Mouse (Mus musculus) cortical plate, adult 2 months (tissue): ENCODE measurements at regions not wholly inside any gene's neighbourhood (a gene's known extent, or its start where the extent isn't known, plus 50 kb on each side); places are given as distances from the start of the nearest gene placed in this dataset.

Experiments used
- CTCF ChIP-seq: fragments of 200-500 bp; IDR thresholded peaks from 2 replicates; pipeline ENCODE4 v1.5.1; 2011; ENCODE audit warnings: mild to moderate bottlenecking, control low read depth, low read length; ENCODE audit not compliant: insufficient read depth; ENCODE audit errors: extremely low read depth
- POLR2A ChIP-seq: fragments of 200-500 bp; IDR thresholded peaks from 2 replicates; pipeline ENCODE4 v1.6.1; 2011; ENCODE audit warnings: mild to moderate bottlenecking, low read length, control low read depth; ENCODE audit not compliant: insufficient read depth; ENCODE audit errors: extremely low read depth

- TF ChIP-seq CTCF (no peak), POLR2A (no peak)
Measured at GRCm38 (mm10) chr9:52259459-52259858, 91.1 kb upstream of the Zc3h12c start.
